Mouse (Mus musculus): ENCODE results near the gene Srbd1.
A peak's percentile ranks its signal among the peaks of the same experiment; 100 is the strongest.

Gene Srbd1

GRCm38 (mm10) chr17:86144537-86145078 is 367 bp downstream of the Srbd1 start:
- peak in 1 of 2 experiments; percentile 21 for DNase-seq (ENCODE audit: low spot score in 2 of 2)

GRCm38 (mm10) chr17:86135835-86136234 is 9.1 kb downstream of the Srbd1 start:
- no peak for DNase-seq (ENCODE audit: low spot score in 2 of 2)

GRCm38 (mm10) chr17:86134461-86134860 is 10.5 kb downstream of the Srbd1 start:
- no peak for DNase-seq (ENCODE audit: low spot score in 2 of 2)

- no peak for DNase-seq (ENCODE audit: low spot score in 2 of 2)
These were observed 12.4 kb downstream of the Srbd1 start for GRCm38 (mm10) chr17:86132534-86132933.

- DNase-seq (ENCODE audit: low spot score in 2 of 2) = no peak
These were observed 16.8 kb downstream of the Srbd1 start for GRCm38 (mm10) chr17:86128198-86128597.

GRCm38 (mm10) chr17:86125908-86126307 is 19.1 kb downstream of the Srbd1 start:
- DNase-seq (ENCODE audit: low spot score in 2 of 2) = no peak

GRCm38 (mm10) chr17:86123146-86123545 is 21.8 kb downstream of the Srbd1 start:
- no peak for DNase-seq (ENCODE audit: low spot score in 2 of 2)

- DNase-seq (ENCODE audit: low spot score in 2 of 2) = no peak
These were observed 48.1 kb downstream of the Srbd1 start for GRCm38 (mm10) chr17:86096875-86097274.

- DNase-seq (ENCODE audit: low spot score in 2 of 2) = no peak
These were observed 51.9 kb downstream of the Srbd1 start for GRCm38 (mm10) chr17:86093124-86093523.

GRCm38 (mm10) chr17:86091631-86092030 is 53.3 kb downstream of the Srbd1 start:
- no peak for DNase-seq (ENCODE audit: low spot score in 2 of 2)

GRCm38 (mm10) chr17:86089893-86090588 is 54.9 kb downstream of the Srbd1 start:
- DNase-seq (ENCODE audit: low spot score in 2 of 2) = no peak

GRCm38 (mm10) chr17:86087922-86088321 is 57.1 kb downstream of the Srbd1 start:
- DNase-seq (ENCODE audit: low spot score in 2 of 2) = no peak

GRCm38 (mm10) chr17:86086191-86086590 is 58.8 kb downstream of the Srbd1 start:
- DNase-seq (ENCODE audit: low spot score in 2 of 2) = no peak

GRCm38 (mm10) chr17:86083207-86083606 is 61.8 kb downstream of the Srbd1 start:
- no peak for DNase-seq (ENCODE audit: low spot score in 2 of 2)

- DNase-seq (ENCODE audit: low spot score in 2 of 2) = no peak
These were observed 66.9 kb downstream of the Srbd1 start for GRCm38 (mm10) chr17:86078060-86078459.

GRCm38 (mm10) chr17:86067444-86067843 is 77.5 kb downstream of the Srbd1 start:
- no peak for DNase-seq (ENCODE audit: low spot score in 2 of 2)

- DNase-seq (ENCODE audit: low spot score in 2 of 2) = no peak
These were observed 79.1 kb downstream of the Srbd1 start for GRCm38 (mm10) chr17:86065833-86066232.

- peak; percentile 29 to 62 for DNase-seq (ENCODE audit: low spot score in 2 of 2)
These were observed 81.5 kb downstream of the Srbd1 start for GRCm38 (mm10) chr17:86063461-86063860.

GRCm38 (mm10) chr17:86060911-86061310 is 84.1 kb downstream of the Srbd1 start:
- no peak for DNase-seq (ENCODE audit: low spot score in 2 of 2)

GRCm38 (mm10) chr17:86040221-86040984 is 104.6 kb downstream of the Srbd1 start:
- DNase-seq (ENCODE audit: low spot score in 2 of 2) = no peak

- DNase-seq (ENCODE audit: low spot score in 2 of 2) = no peak
These were observed 105.2 kb downstream of the Srbd1 start for GRCm38 (mm10) chr17:86039741-86040140.

GRCm38 (mm10) chr17:86038211-86038648 is 106.7 kb downstream of the Srbd1 start:
- DNase-seq (ENCODE audit: low spot score in 2 of 2) = no peak

- DNase-seq (ENCODE audit: low spot score in 2 of 2) = no peak
These were observed 109.4 kb downstream of the Srbd1 start for GRCm38 (mm10) chr17:86035576-86035975.

Measured in urinary bladder, postnatal 4 days (tissue).